Mouse (Mus musculus) erythroblast, embryonic 14.5 days (primary cell): ENCODE results near the gene Wnt10b. TPM values are rescaled to one million over a fixed set of nuclear protein-coding genes. Genes with fewer than 3 reads are reported as not detected.
A peak's percentile ranks its signal among the peaks of the same experiment; 100 is the strongest.

ENCODE experiments used
- H3K27me3 ChIP-seq: 2 replicates; pipeline ENCODE4 v1.6.1; 2012; ENCODE audit warnings: inconsistent platforms; ENCODE audit not compliant: control insufficient read depth
- H3K36me3 ChIP-seq: 2 replicates; pipeline ENCODE4 v1.6.1; 2012; ENCODE audit warnings: mild to moderate bottlenecking, inconsistent platforms; ENCODE audit not compliant: control insufficient read depth
- H3K4me1 ChIP-seq: 2 replicates; pipeline ENCODE4 v1.6.1; 2012; ENCODE audit warnings: inconsistent platforms; ENCODE audit not compliant: control insufficient read depth
- H3K4me3 ChIP-seq: replicated peaks from 2 replicates; pipeline ENCODE3; 2012; ENCODE audit warnings: moderate library complexity, mild to moderate bottlenecking, inconsistent platforms
- H3K9me3 ChIP-seq: 2 replicates; pipeline ENCODE4 v1.6.1; 2012; ENCODE audit warnings: low read length, inconsistent platforms, mixed read lengths; ENCODE audit not compliant: control insufficient read depth
- GATA1 ChIP-seq: IDR thresholded peaks from 2 replicates; pipeline ENCODE4 v1.6.1; 2012; ENCODE audit warnings: low read length, inconsistent platforms, mixed read lengths
- TAL1 ChIP-seq: IDR thresholded peaks from 3 replicates; pipeline ENCODE4 v1.6.1; 2012; ENCODE audit warnings: low read length, inconsistent platforms, mixed read lengths
- polyA plus RNA-seq: library from polyadenylated mRNA; stranded (reverse); fragments of >175 nt; gene quantifications from 2 replicates; pipeline ENCODE4 v1.2.3, GENCODE M21; 2012

Wnt10b gene
- polyA plus RNA-seq, 1 experiment = not detected

GRCm38 (mm10) chr15:98777005-98777616 lies 839 bp downstream of the Wnt10b start:
- Histone ChIP-seq H3K27me3 (peaks cover 100% of the 10 kb centered on the region), H3K4me3 (no peak overlapping the region), H3K4me1 (peaks cover 18% of the 10 kb centered on the region)

GRCm38 (mm10) chr15:98776280-98777004 lies 1.5 kb downstream of the Wnt10b start:
- TF ChIP-seq GATA1 (no peak), TAL1 (no peak)
- Histone ChIP-seq H3K4me1 (peaks cover 19% of the 10 kb centered on the region), H3K4me3 (no peak overlapping the region), H3K9me3 (peaks cover 9% of the 10 kb centered on the region; the same call in 1 of the 2 replicates), H3K27me3 (peaks cover 100% of the 10 kb centered on the region), H3K36me3 (no peaks in the 10 kb centered on the region)

More at GRCm38 (mm10) chr15:98777005-98777616, 839 bp downstream of the Wnt10b start:
- TF ChIP-seq GATA1 (no peak), TAL1 (no peak)
- Histone ChIP-seq H3K9me3 (peaks cover 9% of the 10 kb centered on the region; the same call in 1 of the 2 replicates), H3K36me3 (no peaks in the 10 kb centered on the region)

GRCm38 (mm10) chr15:98775533-98775932 lies 2.4 kb downstream of the Wnt10b start:
- no peak for TF ChIP-seq TAL1
- no peak for TF ChIP-seq GATA1
- H3K27me3 ChIP-seq = peaks cover 98% of the 10 kb centered on the region
- H3K4me3 ChIP-seq = no peak overlapping the region
- peaks cover 9% of the 10 kb centered on the region; the same call in 1 of the 2 replicates for H3K9me3 ChIP-seq
- peaks cover 19% of the 10 kb centered on the region for H3K4me1 ChIP-seq
- no peaks in the 10 kb centered on the region for H3K36me3 ChIP-seq

- TF ChIP-seq GATA1 = no peak
- no peak for TF ChIP-seq TAL1
- Histone ChIP-seq H3K36me3 (no peaks in the 10 kb centered on the region), H3K9me3 (peaks cover 8% of the 10 kb centered on the region; the same call in 1 of the 2 replicates), H3K4me3 (no peak overlapping the region), H3K27me3 (peaks cover 97% of the 10 kb centered on the region), H3K4me1 (peaks cover 19% of the 10 kb centered on the region)
These were observed 3.9 kb downstream of the Wnt10b start for GRCm38 (mm10) chr15:98774096-98774495.

- peaks cover 19% of the 10 kb centered on the region for H3K4me1 ChIP-seq
- TF ChIP-seq GATA1 = no peak
- TF ChIP-seq TAL1 = no peak
- peak overlapping the region; percentile 38 for H3K4me3 ChIP-seq
- peaks cover 94% of the 10 kb centered on the region for H3K27me3 ChIP-seq
- H3K36me3 ChIP-seq = no peaks in the 10 kb centered on the region
- H3K9me3 ChIP-seq = peaks cover 7% of the 10 kb centered on the region; the same call in 1 of the 2 replicates
These were observed 5.3 kb downstream of the Wnt10b start for GRCm38 (mm10) chr15:98772511-98773211.

- peaks cover 87% of the 10 kb centered on the region for H3K27me3 ChIP-seq
- peaks cover 19% of the 10 kb centered on the region for H3K4me1 ChIP-seq
- H3K9me3 ChIP-seq = peaks cover 6% of the 10 kb centered on the region; the same call in 1 of the 2 replicates
- H3K36me3 ChIP-seq = no peaks in the 10 kb centered on the region
- peak overlapping the region; percentile 38 for H3K4me3 ChIP-seq
- TF ChIP-seq TAL1 (no peak), GATA1 (no peak)
These were observed 6.0 kb downstream of the Wnt10b start for GRCm38 (mm10) chr15:98771813-98772425.

GRCm38 (mm10) chr15:98768259-98768658 lies 9.7 kb downstream of the Wnt10b start:
- Histone ChIP-seq H3K4me3 (no peak overlapping the region), H3K4me1 (peaks cover 15% of the 10 kb centered on the region), H3K36me3 (no peaks in the 10 kb centered on the region), H3K27me3 (peaks cover 78% of the 10 kb centered on the region), H3K9me3 (no peaks in the 10 kb centered on the region)
- TF ChIP-seq GATA1 (no peak), TAL1 (no peak)

- Histone ChIP-seq H3K9me3 (no peaks in the 10 kb centered on the region), H3K4me3 (no peak overlapping the region), H3K4me1 (peaks cover 21% of the 10 kb centered on the region), H3K27me3 (peaks cover 64% of the 10 kb centered on the region), H3K36me3 (no peaks in the 10 kb centered on the region)
- TF ChIP-seq GATA1 (no peak), TAL1 (no peak)
These were observed 12.0 kb downstream of the Wnt10b start for GRCm38 (mm10) chr15:98765929-98766328.
